Mouse (Mus musculus) frontal cortex, postnatal 36 days (tissue): ENCODE measurements at regions not wholly inside any gene's neighbourhood (a gene's known extent, or its start where the extent isn't known, plus 50 kb on each side); places are given as distances from the start of the nearest gene placed in this dataset.
A peak's percentile ranks its signal among the peaks of the same experiment; 100 is the strongest.

Experiments
- DNase-seq, 2 experiments: peaks; one replicate each; pipeline ENCODE4 v3.0.0; 2022; ENCODE audit warnings: low spot score in 2 of 2

- no peak for DNase-seq
These were observed 54.9 kb downstream of the Cbln1 start for GRCm38 (mm10) chr8:87417466-87417865.

GRCm38 (mm10) chr8:87415051-87415630 lies 57.3 kb downstream of the Cbln1 start:
- DNase-seq, result no peak

- DNase-seq, result no peak
These were observed 83.4 kb downstream of the Cbln1 start for GRCm38 (mm10) chr8:87389016-87389415.

- no peak for DNase-seq
These were observed 88.7 kb downstream of the Cbln1 start for GRCm38 (mm10) chr8:87383527-87384206.

- DNase-seq, result no peak
These were observed 90.1 kb downstream of the Cbln1 start for GRCm38 (mm10) chr8:87382311-87382710.

GRCm38 (mm10) chr8:87380791-87381190 lies 91.6 kb downstream of the Cbln1 start:
- no peak for DNase-seq

GRCm38 (mm10) chr8:87379296-87379695 lies 93.1 kb downstream of the Cbln1 start:
- no peak for DNase-seq

- DNase-seq, result no peak
These were observed 98.4 kb downstream of the Cbln1 start for GRCm38 (mm10) chr8:87374044-87374443.

- DNase-seq, result no peak
These were observed 98.9 kb downstream of the Cbln1 start for GRCm38 (mm10) chr8:87373535-87373934.

GRCm38 (mm10) chr8:87372061-87372460 lies 100.3 kb downstream of the Cbln1 start:
- no peak for DNase-seq

GRCm38 (mm10) chr8:87370194-87370593 lies 102.2 kb downstream of the Cbln1 start:
- DNase-seq, result no peak

GRCm38 (mm10) chr8:87350471-87350870 lies 121.9 kb downstream of the Cbln1 start:
- DNase-seq, result no peak

- DNase-seq, result no peak
These were observed 122.6 kb downstream of the Cbln1 start for GRCm38 (mm10) chr8:87349781-87350181.

- DNase-seq, result no peak
These were observed 143.0 kb downstream of the Cbln1 start for GRCm38 (mm10) chr8:87329371-87329770.

- peak in 1 of 2 experiments; percentile 1 for DNase-seq
These were observed 157.8 kb downstream of the Cbln1 start for GRCm38 (mm10) chr8:87314570-87314969.

GRCm38 (mm10) chr8:87311282-87311681 lies 161.1 kb downstream of the Cbln1 start:
- DNase-seq, result no peak

- no peak for DNase-seq
These were observed 164.1 kb downstream of the Cbln1 start for GRCm38 (mm10) chr8:87308311-87308710.

- DNase-seq, result no peak
These were observed 167.4 kb downstream of the Cbln1 start for GRCm38 (mm10) chr8:87305001-87305400.

- no peak for DNase-seq
These were observed 168.9 kb downstream of the Cbln1 start for GRCm38 (mm10) chr8:87303522-87303921.

- no peak for DNase-seq
These were observed 174.6 kb downstream of the Cbln1 start for GRCm38 (mm10) chr8:87297761-87298160.

GRCm38 (mm10) chr8:87297331-87297730 lies 175.1 kb downstream of the Cbln1 start:
- no peak for DNase-seq

- DNase-seq, result no peak
These were observed 186.3 kb downstream of the Cbln1 start for GRCm38 (mm10) chr8:87286059-87286458.

- DNase-seq, result no peak
These were observed 188.1 kb downstream of the Cbln1 start for GRCm38 (mm10) chr8:87284356-87284755.

GRCm38 (mm10) chr8:87282511-87282910 lies 189.9 kb downstream of the Cbln1 start:
- no peak for DNase-seq
